Mouse (Mus musculus): ENCODE results near the gene Adam30. TPM values are rescaled to one million over a fixed set of nuclear protein-coding genes. Genes with fewer than 3 reads are reported as not detected.

Adam30 gene
- polyA plus RNA-seq, 1 experiment from 2014 or later = not detected

DNA sequence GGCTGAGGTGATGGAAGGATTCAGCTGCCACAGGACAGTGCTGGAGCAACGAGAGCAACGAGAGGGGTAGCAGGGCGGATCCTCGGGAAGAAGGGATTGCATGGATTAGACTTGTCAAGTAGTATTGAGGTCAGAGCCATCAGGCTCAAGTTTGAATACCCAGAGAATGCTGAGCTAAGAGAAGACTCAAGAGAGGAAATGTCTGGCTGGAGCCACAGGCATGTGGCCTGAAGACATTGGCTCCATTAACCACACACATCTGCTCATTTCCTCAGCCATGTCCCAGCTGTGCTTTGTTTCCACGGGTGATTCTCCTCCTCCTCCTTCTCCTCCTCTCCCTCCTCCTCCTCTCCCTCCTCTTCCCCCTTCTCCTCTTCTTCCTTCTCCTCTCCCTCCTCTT lies 39.3 kb downstream of the Adam30 start:
- H3K27ac ChIP-seq = no peak overlapping the region
- H3K4me3 ChIP-seq = no peak overlapping the region
- H3K4me1 ChIP-seq (replicated peaks) = peaks cover 27% of the 10 kb centered on the region
- no peak for DNase-seq (ENCODE audit: low spot score)
- WGBS = 77% methylated on average over 5 of the region's 5 CpGs
- no peaks in the 10 kb centered on the region for H3K36me3 ChIP-seq
- no peaks in the 10 kb centered on the region; the same call in 1 of the 2 replicates for H3K27me3 ChIP-seq (ENCODE audit: insufficient read depth, poor library complexity, severe bottlenecking)
- H3K9me3 ChIP-seq = no peaks in the 10 kb centered on the region

DNA sequence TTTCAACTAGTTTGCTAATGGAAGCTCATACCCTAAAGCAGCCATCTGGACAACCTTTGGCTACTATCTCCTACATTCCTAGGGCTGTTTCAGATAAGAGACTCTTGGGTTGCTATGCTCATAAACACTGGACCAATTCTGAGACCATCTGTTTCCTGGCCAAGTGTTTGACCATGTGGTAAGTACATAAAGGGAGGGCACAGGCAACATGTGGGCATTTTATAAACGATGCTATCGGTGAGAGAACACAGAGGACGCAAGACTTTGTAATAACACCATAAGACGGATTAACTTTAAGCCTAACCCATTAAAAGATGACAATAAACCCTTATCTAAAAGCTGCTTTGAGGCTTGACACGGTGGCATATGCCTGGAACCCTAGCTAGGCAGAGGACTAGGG lies 42.9 kb downstream of the Adam30 start:
- Histone ChIP-seq H3K27me3 (ENCODE audit: insufficient read depth, poor library complexity, severe bottlenecking) (no peaks in the 10 kb centered on the region; the same call in 1 of the 2 replicates), H3K4me3 (no peak overlapping the region), H3K4me1 (replicated peaks) (peaks cover 5% of the 10 kb centered on the region), H3K9me3 (no peaks in the 10 kb centered on the region), H3K36me3 (no peaks in the 10 kb centered on the region), H3K27ac (no peak overlapping the region)
- no peak for DNase-seq (ENCODE audit: low spot score)
- WGBS = 84% methylated on average over 5 of the region's 5 CpGs

DNA sequence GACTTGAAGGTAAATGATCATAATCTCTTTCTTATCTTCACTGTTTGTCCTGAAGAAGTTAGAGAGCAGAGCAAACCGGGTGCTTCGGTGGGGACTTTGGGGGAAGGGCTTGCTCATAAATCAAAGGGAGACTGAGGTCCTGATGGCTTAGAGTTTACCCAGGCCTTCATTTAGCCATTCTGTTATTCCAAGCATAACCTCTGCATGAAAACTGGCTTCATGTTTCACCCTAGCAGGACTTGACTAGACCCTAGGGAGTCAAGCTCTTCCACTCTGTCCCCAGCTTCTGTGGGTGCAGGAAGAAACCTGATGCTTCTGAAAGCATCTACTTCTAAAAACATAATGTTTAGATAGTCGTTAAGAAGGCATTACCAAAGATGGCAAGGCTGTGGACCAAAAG lies 46.5 kb downstream of the Adam30 start:
- Histone ChIP-seq H3K27me3 (ENCODE audit: insufficient read depth, poor library complexity, severe bottlenecking) (no peaks in the 10 kb centered on the region), H3K4me3 (no peak overlapping the region), H3K9me3 (no peaks in the 10 kb centered on the region), H3K27ac (no peak overlapping the region), H3K36me3 (no peaks in the 10 kb centered on the region), H3K4me1 (replicated peaks) (no peaks in the 10 kb centered on the region)
- DNase-seq (ENCODE audit: low spot score) = no peak
- 58% methylated on average over 3 of the region's 3 CpGs for WGBS

DNA sequence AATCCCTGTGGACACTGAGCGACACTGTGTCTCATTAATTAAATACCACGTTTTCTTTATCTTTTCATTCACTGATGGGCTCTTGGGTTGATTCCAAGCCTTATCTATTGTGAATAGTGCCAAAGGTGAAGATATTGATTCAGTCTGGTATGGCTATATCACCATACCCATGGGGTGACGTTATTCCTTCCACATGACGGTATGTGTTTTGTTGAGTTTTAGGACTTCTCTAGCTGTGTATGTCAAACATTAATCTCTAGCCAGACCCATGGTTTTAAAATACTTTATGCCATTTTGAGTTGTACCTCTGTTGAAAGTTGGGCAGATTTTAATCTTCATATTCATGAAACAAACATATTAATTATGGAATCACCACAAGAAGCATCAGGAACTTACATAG lies 48.7 kb downstream of the Adam30 start:
- DNase-seq (ENCODE audit: low spot score) = no peak
- 88% methylated on average over 4 of the region's 4 CpGs for WGBS

DNA sequence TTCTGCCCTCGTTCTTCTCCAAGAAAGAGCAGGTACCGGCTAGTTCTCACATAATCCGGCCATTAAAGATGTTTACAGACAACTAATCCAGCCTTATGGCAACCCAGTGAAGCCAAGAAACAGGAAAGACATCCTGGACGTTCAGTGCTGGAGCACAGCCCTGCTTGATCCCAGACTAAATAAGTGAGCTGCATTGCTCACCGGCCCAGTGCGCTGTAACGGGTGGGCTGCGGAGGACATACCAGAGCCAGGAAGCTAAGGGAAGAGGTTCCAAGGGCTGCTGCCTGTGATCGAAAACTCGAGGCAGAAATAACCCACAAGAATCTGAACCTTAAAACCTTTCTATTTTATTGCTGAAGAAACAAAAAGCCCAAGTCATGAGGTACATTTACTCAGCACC lies 50.4 kb downstream of the Adam30 start:
- Histone ChIP-seq H3K4me1 (replicated peaks) (no peaks in the 10 kb centered on the region), H3K27ac (no peak overlapping the region), H3K4me3 (no peak overlapping the region), H3K9me3 (no peaks in the 10 kb centered on the region), H3K27me3 (ENCODE audit: insufficient read depth, poor library complexity, severe bottlenecking) (no peaks in the 10 kb centered on the region), H3K36me3 (no peaks in the 10 kb centered on the region)
- WGBS = 79% methylated on average over 10 of the region's 10 CpGs
- no peak for DNase-seq (ENCODE audit: low spot score)

More for the DNA sequence above, 48.7 kb downstream of the Adam30 start:
- H3K36me3 ChIP-seq = no peaks in the 10 kb centered on the region
- no peaks in the 10 kb centered on the region for H3K27me3 ChIP-seq (ENCODE audit: insufficient read depth, poor library complexity, severe bottlenecking)
- no peaks in the 10 kb centered on the region for H3K9me3 ChIP-seq
- no peaks in the 10 kb centered on the region for H3K4me1 ChIP-seq (replicated peaks)
- H3K27ac ChIP-seq = no peak overlapping the region
- no peak overlapping the region for H3K4me3 ChIP-seq

DNA sequence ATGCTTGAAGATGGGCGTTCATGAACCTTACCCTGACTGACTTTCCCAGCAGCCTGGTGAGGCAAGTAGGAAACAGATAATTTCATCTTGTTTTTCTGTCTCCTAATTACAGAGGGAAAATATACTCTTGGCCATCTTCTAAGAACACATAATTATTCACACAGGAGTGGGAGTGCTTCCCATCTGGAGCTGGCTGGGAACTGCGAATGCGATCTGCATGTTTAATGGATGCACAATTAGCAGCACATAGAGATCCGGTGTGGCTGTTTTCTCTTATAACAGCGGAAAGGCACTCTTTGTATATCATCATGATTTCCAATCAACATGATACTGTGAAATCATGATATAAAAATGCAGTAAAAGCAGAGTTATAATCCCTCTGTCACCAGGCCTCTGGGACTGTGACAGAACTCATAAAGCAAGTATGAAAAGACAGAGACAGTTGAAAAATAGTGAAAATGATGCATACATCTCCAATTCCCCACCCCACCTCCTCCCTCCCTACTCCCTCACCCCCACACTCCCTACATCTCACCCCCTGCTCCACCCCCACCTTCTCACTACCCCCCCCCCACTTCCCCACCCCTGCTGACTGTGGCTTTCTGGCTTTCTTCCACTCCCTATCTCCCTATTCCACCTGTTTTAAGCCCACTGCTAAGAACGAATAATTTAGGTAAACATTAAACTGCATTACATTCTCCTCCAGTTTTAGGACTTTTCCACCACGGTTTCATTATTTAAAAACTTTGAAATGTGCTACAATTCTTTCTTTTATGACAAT lies 51.1 kb downstream of the Adam30 start:
- DNase-seq (ENCODE audit: low spot score) = no peak
- H3K27me3 ChIP-seq (ENCODE audit: insufficient read depth, poor library complexity, severe bottlenecking) = no peaks in the 10 kb centered on the region
- WGBS = 81% methylated on average over 7 of the region's 7 CpGs

More for the DNA sequence above, 51.1 kb downstream of the Adam30 start:
- no peak overlapping the region for H3K27ac ChIP-seq
- H3K4me3 ChIP-seq = no peak overlapping the region
- no peaks in the 10 kb centered on the region for H3K4me1 ChIP-seq (replicated peaks)
- H3K9me3 ChIP-seq = no peaks in the 10 kb centered on the region
- H3K36me3 ChIP-seq = no peaks in the 10 kb centered on the region

Other genes with a start within 250 kb of the Adam30 start
- 15.6 and 18.0 TPM in 2 replicates for gene Notch2, start 147.1 kb upstream of the Adam30 start, polyA plus RNA-seq (2016; fragmentation: Nextera tagmentation; extraction: Ambion mirVana)
- gene Reg4, start 61.5 kb downstream of the Adam30 start, polyA plus RNA-seq (2016; fragmentation: Nextera tagmentation; extraction: Ambion mirVana) = not detected in 2 replicates
- gene Hmgcs2, start 119.8 kb downstream of the Adam30 start, polyA plus RNA-seq (2016; fragmentation: Nextera tagmentation; extraction: Ambion mirVana) = 2.2 and 3.8 TPM in 2 replicates
- gene Phgdh, start 179.4 kb downstream of the Adam30 start, polyA plus RNA-seq (2016; fragmentation: Nextera tagmentation; extraction: Ambion mirVana) = 345 and 380 TPM in 2 replicates
- 6.6 and 8.0 TPM in 2 replicates for gene Zfp697, start 221.8 kb downstream of the Adam30 start, polyA plus RNA-seq (2016; fragmentation: Nextera tagmentation; extraction: Ambion mirVana)

All from hindbrain, embryonic 10.5 days (tissue).